Mouse (Mus musculus) left cerebral cortex, adult 9 months (tissue): ENCODE data around the gene Mbtps2.
A peak's percentile ranks its signal among the peaks of the same experiment; 100 is the strongest.

Experiments
- DNase-seq, 2 experiments: peaks; one replicate each; pipeline ENCODE4 v3.0.0; 2022; ENCODE audit warnings: low spot score in 2 of 2

The Mbtps2 gene

DNA sequence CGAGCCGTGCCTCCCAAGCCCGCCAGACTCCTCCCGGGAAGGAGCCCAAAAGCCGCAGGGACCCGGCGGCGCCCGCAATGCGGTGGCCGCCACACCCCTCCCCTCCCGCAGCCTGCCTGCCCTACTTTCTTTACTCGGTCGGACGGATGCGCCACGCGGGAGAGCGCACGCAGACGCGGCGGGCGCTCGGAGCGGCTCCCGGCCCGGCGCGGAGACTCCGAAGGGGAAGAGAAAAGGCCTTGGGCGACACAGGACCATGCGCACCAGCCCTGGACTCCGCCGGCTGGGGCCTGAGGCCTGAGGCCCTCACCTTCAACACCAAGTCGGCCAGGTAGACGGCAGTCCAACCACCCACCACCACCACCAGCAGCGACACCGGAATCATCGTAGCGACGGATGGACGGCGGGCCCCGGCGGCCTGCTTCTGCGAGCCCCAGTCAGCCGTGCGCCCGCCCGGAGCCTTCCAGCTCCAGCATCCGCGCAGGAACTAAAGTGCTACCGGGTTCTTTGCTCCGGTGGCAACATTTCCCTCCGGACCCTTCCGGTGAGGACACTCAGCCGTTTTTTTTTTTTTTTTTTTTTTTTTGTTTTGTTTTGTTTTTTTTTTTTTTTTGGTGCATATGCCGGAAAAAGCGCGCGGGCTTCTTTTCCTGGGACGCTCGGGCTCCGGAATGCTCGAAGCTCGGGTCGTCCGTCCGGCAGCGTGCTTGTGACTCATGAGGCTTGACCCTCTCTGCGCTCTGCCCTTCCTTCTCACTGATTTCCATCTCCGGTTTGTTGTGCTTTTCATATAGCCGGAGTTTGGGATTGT, at the start of gene Mbtps2:
Mbtps2 (minus strand) TSS at position 530 of the 811 bp plus-strand sequence.
- DNase-seq = peak in 1 of 2 experiments; percentile 41

DNA sequence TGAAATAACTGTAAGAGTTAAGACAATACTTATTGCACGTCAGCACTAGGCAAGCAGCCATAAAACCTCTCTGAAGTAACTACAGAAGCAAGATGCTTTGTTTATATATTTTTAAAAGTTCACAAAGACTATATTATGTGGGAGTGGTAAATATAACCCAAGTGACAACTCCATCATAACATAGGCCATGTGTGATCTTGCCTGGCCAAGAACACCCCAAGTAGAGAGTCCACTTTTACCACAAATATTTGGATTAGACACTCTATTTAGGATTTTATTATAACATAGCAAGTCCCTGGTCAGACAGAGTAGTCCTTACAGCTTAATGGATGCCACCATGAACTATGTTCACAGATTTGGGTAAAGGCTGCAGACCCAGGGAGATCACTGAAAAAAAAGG, 47.9 kb upstream of the Mbtps2 start:
- no peak for DNase-seq

DNA sequence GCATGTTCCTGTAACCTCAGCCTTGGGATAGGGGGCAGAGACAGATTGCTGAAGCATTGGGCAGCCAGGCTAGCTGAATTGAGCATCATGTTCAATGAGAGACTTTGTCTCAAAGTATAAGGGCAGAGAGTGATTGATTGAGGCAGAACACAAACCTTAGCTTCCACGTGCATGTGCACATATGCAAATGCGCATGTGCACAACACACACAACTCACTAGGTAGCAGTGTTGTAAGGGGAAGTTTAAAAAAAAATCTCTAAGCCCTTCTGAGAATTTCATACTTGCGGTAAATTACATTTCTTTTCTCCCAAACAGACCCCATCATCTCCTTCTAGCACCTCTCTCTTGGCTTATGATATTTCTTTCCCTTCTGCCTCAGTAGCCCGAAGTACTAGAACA, 46.2 kb upstream of the Mbtps2 start:
- no peak for DNase-seq

DNA sequence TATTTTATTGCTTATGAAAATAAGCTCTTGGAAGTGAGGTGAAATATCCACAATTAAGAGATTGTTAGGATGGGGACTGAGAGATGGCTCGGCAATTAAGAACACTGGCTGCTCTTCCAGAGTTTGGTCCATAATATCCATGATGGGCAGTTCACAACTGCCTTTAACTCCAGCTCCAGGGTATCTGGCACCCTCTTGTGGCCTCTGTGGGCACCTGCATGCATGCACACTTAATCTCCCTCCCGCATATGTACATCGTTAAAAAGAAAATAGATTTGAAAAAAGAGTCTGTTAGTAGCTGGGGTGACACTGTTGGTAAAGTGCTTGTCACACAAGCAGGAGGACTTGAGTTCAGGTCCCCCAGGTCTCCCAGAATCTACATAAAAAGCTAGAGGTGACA, 45.8 kb upstream of the Mbtps2 start:
- DNase-seq = peak in 1 of 2 experiments; percentile 32

DNA sequence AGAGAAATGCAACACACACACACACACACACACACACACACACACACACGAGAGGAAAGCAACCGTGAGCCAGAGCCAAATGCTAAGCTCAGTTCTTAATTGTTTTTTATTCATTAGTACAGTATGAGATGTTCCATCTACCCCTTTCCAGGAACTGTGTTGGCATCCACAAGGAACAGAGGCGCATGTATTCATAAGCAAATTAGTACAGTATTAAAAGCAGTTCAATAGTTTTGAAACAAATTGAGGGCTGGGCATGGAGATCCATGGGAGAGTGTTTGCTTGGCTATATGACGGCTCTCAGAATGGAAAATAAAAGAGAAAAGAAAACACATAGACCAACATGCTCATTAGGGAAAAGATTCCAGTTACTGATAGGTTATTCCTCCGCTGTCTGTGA, 44.3 kb upstream of the Mbtps2 start:
- DNase-seq = no peak

DNA sequence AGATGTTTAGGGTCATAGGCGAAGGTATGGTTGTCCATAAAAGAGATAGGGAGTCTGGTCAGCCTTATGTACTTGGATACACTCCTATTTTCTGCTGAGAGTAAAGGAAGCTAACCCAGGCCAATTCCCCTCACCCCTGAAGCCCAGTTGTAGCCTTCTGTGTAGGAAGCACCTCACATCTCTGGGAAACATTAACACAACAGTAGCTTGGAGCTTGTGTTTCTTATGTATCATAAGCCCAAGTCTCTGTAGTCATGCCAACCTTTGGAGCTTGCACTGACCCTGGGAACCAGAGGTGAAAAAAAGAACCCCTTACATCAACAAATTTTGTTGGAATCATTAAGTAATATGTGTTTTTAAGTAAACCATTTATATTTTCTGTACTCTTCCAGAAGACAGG, 38.7 kb upstream of the Mbtps2 start:
- no peak for DNase-seq

DNA sequence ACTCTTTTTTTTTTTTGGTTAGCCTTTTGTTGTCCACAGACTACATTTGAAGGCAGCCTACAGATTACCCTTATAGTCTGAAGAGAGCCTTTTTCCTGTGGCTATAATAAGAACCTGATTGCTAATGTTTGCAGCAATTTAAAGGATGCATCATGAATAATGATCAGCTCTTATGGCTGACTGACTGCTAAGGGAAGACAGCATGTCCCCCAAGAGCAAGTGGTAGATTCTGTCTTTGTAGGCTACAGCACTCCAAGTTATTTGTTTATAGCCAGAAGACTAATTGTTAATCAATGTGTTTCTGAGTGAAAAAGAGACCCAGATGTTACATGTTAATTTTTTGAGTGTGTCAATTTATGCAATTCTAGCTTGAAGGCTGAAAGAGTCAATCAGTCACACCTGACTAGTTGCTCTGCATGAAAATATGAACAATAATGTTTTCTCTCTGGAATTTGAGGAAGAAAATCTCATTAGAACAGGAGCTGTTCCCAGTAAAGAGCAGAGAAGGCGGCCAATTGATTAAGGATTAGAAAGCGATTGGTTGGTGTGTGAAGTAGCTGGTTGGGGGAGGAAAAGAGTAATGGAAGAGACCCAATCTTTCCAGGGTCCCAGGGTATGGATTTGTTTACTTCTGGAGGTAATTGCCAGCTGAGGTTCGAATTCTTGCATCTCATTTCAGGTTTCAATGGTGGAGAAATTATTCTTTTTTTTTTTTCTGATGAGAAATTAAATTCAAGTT, 35.3 kb upstream of the Mbtps2 start:
- no peak for DNase-seq

DNA sequence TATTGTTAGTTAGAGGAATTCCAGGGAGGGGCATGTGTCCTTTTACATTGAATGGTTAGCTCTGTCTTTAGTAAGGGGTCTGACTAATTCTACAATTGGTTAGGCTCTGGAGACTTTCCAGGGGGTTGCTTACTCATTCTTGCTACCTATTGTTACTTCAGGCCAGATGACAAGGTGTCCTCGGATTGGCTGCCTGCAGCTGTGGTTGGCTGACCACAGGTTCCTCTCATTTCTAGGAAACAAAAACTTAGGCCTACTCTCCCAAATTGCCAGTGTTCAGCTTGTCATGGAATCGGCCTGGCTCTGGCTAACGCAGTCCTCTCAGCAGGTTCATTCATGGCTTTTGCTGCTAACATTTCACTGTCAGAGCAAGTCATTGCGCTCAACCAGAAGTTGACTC, 31.8 kb upstream of the Mbtps2 start:
- DNase-seq = no peak

DNA sequence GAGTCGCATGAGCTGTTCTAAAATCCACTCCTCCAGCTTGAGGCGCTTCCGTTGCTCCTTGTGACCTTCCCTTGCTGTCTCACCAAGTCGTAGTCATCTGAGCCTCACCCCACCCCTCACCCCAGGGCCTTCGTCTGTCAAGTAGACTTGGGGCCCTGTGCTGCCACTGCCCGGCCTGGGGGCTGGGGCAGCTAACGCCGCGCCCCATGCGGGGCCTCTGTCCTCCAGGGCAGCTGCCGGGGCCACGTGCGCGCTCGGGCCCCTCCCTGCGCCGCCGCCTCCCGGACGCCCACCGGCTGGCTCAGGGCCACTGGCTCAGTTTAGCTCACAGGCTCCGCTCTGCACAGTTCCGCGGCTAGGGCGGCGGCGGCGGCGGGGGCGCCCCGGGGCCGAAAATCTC, 14.4 kb upstream of the Mbtps2 start:
- no peak for DNase-seq

DNA sequence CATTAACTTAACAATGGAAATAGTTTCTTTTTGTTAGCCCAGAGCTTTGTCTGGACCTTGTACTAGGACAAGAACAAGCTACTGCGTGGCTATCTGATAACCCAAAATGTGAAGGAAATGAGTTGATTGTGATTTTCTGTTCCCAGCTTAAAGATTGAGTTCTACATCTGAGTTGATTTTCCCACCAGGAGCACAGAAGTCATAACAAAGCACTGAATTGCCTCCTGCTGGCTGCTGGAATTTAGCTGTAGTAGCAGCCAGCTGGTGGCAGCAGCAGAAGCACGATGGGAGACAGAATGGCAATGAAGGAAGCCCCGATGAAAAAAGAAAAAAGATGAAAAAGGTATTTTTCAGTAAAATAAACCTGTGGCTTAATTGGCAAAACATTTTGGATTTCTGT, 2.9 kb upstream of the Mbtps2 start:
- peak in 1 of 2 experiments; percentile 26 for DNase-seq

DNA sequence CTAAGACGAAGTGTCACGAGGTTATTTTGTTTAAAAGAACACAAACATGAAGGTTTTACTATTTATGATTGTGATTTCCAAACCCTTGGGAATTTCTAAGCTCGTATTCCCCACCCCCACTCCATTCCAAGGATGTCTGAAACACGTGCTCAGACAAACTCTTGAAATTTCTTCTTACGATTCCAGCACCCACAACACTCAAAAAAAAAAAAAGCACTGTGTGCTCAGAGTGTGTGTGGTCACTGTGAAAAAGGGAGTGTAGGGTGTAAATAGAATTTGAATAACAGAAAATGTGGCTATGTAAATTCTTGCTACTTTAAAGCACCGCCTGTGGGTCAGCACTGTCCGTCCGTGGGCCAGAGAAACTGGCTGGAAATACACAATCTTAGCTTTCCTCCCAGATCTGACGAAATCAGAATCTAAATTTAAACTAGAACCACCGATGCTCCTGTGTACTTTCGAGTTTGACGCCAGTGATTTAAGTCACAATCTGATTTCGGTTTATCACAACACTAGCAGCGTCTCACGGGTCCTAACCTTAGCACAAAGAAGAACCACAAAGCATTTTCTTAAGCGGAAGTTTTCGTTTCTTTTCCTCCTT, 830 bp downstream of the Mbtps2 start:
- no peak for DNase-seq

DNA sequence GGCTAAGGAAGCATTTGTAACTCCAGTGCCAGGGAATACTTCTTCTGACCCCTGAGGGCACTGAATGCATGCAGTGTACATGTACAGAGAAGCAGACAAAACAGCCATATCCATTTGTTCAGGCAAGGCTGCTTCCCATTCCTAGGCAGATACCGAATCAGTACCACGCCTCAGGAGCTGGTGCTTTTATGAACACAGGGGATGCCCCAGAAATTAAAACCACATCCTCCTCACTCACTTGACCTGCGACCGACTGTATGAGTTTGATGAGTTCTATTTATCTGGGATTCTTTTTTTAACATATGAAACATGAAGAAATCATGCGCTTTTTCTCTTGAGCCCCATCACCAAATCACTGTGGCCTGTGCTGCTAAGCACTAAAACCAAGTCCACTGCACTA, 1.7 kb downstream of the Mbtps2 start:
- DNase-seq = no peak

DNA sequence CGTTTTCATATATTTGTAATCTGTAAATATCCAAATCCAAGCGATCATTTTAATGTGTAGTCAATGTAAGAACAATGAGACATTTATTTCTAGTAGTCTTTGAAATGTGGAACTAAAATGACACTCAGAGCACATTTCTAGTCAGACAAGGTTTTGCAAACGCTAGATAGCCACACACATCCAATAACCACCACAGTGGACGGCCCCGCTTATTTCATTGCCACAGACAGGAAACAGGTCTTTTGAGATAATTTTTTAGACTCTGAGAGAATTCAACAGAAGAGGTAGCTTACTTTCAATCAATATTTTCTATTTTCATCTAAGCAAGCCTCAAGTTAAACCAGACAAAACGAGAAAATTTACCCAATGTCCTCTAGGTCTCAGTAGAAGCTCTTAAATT, 2.6 kb downstream of the Mbtps2 start:
- DNase-seq = no peak

DNA sequence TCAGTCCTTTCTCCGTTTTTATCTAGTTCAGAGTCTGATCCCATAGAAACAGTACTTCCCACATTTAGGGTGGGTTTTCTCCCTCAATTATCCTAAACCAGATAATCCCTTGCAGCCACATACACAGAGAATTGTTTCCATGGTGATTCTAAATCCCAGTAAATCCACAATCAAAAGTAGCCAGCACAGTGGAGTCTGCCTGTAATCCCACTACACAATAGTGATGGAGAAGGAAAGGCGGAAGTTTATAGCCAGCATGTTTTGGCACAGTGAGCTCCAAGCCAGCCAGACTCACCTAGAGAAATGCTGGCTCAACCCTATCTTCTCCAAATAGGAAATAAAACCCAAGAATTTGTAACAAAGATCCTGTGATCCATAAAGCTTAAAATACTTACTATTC, 3.9 kb downstream of the Mbtps2 start:
- no peak for DNase-seq

DNA sequence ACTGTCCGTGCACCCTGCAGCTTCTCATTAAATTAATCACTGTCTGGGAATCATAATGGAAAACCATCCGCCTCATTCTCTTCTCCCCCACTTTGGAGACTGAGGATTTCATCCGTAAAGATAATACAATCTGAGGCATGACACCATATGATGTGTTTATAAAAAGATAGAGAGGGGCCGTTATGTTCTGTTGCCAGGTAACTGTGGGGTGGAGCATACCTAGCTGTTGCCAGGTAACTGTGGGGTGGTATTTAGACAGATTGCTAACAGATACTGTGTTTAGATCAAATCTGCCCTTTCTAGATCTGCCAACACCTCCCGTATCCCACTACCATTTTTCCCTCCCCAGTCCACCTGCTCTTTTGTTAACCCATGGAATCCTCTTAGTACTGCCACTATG, 11.5 kb downstream of the Mbtps2 start:
- DNase-seq = no peak

DNA sequence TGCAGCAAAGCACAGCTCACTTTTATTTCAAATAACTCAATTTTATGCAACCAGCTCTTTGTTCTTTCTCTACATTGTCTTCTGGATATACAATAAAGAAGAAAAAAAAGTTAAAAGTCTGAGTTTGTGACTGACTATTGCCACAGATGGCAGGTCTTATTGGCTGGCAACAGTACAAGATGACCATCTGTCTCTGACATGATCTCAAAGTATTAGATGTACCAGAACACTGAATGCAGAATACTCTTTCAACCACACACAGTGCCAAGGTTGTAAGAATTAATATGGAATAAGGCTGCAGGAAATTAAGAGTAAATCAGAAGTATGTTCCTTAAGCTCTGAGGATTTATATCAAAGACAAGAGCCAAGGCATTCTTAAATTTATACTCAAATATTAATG, 12.1 kb downstream of the Mbtps2 start:
- no peak for DNase-seq

DNA sequence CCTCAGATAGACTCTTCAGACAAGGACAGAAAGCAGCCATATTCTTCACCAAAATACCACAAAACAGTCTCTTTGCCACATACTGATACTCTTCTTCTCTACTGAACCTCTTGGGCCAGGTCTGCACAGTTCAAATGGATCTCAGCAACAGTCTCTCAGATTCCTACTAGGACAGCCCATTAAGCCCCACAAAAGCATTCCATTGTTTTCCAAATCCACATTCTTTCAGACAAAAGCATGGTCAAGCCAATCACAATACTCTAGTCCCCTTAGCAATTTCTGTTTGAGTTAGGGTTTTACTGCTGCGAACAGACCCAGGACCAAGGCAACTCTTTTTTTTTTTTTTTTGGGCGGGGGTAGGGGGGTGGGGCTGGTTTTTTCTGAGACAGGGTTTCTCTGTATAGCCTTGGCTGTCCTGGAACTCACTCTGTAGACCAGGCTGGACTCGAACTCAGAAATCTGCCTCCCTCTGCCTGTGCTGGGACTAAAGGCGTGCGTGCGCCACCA, 19.4 kb downstream of the Mbtps2 start:
- DNase-seq = no peak

DNA sequence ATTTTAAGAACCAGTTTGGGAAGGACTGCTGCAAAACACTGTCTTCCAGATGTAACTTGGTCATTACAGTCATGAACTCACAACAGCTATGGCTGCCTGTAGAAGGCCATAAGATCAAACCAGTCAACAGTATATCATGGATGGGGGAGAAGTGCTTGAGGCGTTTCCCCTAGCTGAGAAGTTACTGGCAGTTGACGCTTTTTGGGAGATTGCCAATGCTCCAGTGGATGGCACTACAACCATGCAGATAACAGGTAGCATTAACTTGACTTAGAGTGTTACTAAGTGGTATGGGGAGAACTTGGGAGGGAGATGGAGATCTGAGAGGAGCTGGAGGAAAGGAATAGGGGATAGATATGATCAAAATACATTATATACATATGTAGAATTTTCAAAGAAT, 23.8 kb downstream of the Mbtps2 start:
- DNase-seq = no peak

DNA sequence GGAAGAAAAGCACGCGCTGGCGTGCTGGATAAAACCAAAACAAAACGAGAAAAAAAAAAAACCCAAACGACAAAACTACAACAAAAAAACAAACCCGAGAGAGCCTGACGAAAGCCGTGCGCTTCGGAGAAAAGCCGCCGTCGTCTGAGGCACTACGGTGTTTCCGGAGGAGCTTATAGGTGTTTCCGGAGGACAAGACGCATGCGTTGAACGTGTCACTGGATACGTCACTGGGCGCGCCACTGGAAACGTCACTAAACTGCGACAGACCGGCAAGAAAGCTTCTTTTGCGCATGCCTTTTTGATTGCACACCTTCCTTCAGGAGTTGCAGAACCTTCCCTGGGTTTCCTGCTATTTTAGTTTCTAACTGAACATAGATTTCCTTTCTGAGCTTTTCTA, 29.7 kb downstream of the Mbtps2 start, which contains the start of gene Yy2:
Yy2 (minus strand) TSS at position 146 of the 400 bp plus-strand sequence.
- DNase-seq = no peak

DNA sequence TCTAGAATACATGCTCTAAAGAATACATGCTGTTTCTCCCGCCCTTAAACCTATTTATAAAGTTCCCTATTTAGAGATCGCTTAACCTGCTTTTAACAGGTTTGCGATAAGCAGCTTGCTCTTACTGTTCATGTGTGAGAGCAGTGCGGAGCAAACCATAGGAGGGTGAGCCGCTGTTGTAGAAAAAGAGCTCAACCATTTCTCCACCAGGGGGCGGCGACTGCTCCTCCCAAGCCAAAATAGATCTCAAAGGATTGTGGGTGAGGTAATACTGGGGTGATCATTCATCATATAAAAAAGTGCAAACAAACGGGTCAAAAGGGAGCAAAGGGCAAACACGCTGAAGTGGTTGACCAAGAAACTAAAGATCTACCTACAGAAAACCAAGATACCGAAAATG, 34.7 kb downstream of the Mbtps2 start:
- DNase-seq = no peak

DNA sequence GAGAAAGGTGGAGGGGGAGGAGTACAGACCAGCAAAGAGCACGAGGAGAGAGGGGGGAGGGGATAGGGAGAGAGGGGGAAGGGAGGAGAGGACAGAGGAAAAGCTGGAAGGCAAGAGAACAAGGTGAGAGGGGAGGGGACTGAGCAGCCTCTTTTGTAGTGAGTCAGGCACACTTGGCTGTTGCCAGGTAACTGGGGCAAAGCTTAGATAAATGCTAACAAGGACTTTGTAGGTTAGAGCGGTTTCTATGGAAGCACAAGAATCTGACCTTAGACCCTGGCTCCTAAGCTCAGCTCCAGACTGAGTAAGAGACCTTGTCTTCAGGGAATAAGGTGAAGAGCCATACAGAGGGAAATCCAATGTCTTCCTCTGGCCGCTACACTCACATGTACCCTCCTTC, 51.4 kb downstream of the Mbtps2 start:
- no peak for DNase-seq

DNA sequence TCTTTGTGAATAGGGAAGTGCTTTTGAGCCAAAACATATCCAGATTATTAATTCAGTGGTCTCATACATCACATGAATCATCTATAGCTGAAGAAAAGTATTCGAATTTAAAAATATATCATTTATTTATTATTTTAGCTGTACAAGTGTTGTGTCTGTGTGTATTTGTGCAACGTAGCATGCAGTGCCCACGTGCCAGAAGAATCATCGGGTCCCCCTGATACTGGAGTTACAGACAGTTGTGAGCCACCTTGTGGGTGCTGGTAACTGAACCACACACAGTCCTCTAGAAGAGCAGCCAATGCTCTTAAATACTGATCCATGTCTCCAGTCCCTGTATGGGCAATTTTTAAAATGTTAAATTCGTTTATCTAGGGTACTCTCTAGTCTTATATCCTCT, 92.1 kb downstream of the Mbtps2 start:
- DNase-seq = no peak

DNA sequence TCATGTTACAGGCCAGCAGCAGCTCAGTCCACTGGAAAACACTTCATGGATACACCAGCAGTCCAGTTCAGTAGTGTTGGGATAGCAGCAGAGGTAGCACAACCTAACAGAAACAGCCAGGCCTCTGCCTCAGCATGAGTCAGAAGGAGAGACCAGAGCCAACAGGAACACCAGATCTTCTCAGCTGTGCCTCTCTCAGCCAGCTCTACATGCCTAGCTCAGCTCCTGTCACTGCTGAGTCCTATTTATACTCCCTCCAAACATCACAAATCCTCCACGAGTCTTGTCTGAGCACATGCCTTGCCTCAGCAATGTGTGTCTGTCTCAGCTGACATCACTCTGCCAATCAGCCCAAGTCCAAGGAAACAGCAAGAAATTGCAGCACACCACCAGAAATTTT, 94.0 kb downstream of the Mbtps2 start:
- no peak for DNase-seq
